Mouse (Mus musculus): ENCODE data around the gene Yeats2.

GRCm38 (mm10) chr16:20257926-20258325 lies 117.1 kb downstream of the Yeats2 start:
- TF ChIP-seq CTCF (IDR thresholded peaks at IDR 0.05; ENCODE audit: control insufficient read depth, insufficient read depth, insufficient read length) (no peak), MYOG (IDR thresholded peaks at IDR 0.05; ENCODE audit: control insufficient read depth, extremely low read depth, insufficient read length) (no peak), MAX (IDR thresholded peaks at IDR 0.05) (no peak)
